9 mouse cellular contexts compared by ENCODE assay signal in genomic region chr7:48894152-48894551, GRCm38 (mm10). TPM values are rescaled to one million over a fixed set of nuclear protein-coding genes. Genes with fewer than 3 reads are reported as not detected.
A peak's percentile ranks its signal among the peaks of the same experiment; 100 is the strongest.
DNase-seq lines count a peak whose midpoint lies in the region; ATAC-seq lines count a peak whose summit lies in the region.
"Had no signal": no experiment of that assay in that cellular context is flagged by ENCODE, and none has a peak within 500 bp of the region (broad histone marks: within the 10 kb centered on the region; RNA-seq: fewer than 3 reads in every experiment).

No protein-coding gene starts in this region.

- H3K27me3 ChIP-seq in heart, embryonic 12.5 days (replicated peaks), result no peaks in the 10 kb centered on the region
- no peaks in the 10 kb centered on the region for H3K27me3 ChIP-seq in hindbrain, embryonic 14.5 days (ENCODE audit: control insufficient read depth, insufficient read depth, low read length)
- H3K27me3 ChIP-seq in midbrain, embryonic 15.5 days (replicated peaks), result peaks cover 27% of the 10 kb centered on the region

- H3K36me3 ChIP-seq in heart, embryonic 12.5 days, result no peaks in the 10 kb centered on the region
- H3K36me3 ChIP-seq in hindbrain, embryonic 14.5 days (replicated peaks; ENCODE audit: control insufficient read depth, insufficient read depth), result no peaks in the 10 kb centered on the region
- no peaks in the 10 kb centered on the region for H3K36me3 ChIP-seq in midbrain, embryonic 15.5 days (replicated peaks)
- H3K36me3 ChIP-seq: limb, embryonic 12.5 days had no signal

- peak; percentile 40 for DNase-seq in heart, adult 8-10 months (ENCODE audit: low spot score)
- DNase-seq in adrenal gland, adult 2 months, result peak; percentile 48
- peak; percentile 38 for DNase-seq in embryo, embryonic 11.5 days (ENCODE audit: low read depth, low spot score)
- DNase-seq in hindbrain, embryonic 14.5 days (ENCODE audit: low spot score), result peak; percentile 92
- DNase-seq in left cerebral cortex, adult 18-20 months (ENCODE audit: low spot score in 2 of 2), result peak; percentile 73 to 75
- peak; percentile 14 to 41 for DNase-seq in spleen, postnatal 36 days (ENCODE audit: low spot score in 2 of 2)

- no peak overlapping the region for H3K4me2 ChIP-seq in heart, embryonic 12.5 days
- no peak overlapping the region for H3K4me2 ChIP-seq in hindbrain, embryonic 14.5 days (replicated peaks)
- no peak overlapping the region for H3K4me2 ChIP-seq in midbrain, embryonic 15.5 days
- H3K4me2 ChIP-seq: limb, embryonic 12.5 days had no signal

- H3K27ac ChIP-seq in heart, embryonic 12.5 days (ENCODE audit: poor library complexity, severe bottlenecking), result no peak overlapping the region
- H3K27ac ChIP-seq in hindbrain, embryonic 14.5 days, result no peak overlapping the region
- no peak overlapping the region for H3K27ac ChIP-seq in midbrain, embryonic 15.5 days
- H3K27ac ChIP-seq: limb, embryonic 12.5 days had no signal

- no peak overlapping the region for H3K9ac ChIP-seq in heart, embryonic 12.5 days
- no peak overlapping the region for H3K9ac ChIP-seq in hindbrain, embryonic 14.5 days
- H3K9ac ChIP-seq in midbrain, embryonic 15.5 days, result no peak overlapping the region
- H3K9ac ChIP-seq: limb, embryonic 12.5 days had no signal

- no peak for ATAC-seq in heart, embryonic 12.5 days (ENCODE audit: insufficient number of reproducible peaks, low FRiP score)
- no peak for ATAC-seq in hindbrain, embryonic 14.5 days (ENCODE audit: low FRiP score)
- ATAC-seq in midbrain, embryonic 15.5 days (replicated peaks), result 0 out of 2 replicates have a peak, but pooled peaks have one; percentile 18

- H3K4me1 ChIP-seq in heart, embryonic 12.5 days (replicated peaks), result peaks cover 55% of the 10 kb centered on the region
- H3K4me1 ChIP-seq in hindbrain, embryonic 14.5 days (replicated peaks; ENCODE audit: control insufficient read depth, insufficient read depth, low read length), result peaks cover 20% of the 10 kb centered on the region
- peaks cover 18% of the 10 kb centered on the region for H3K4me1 ChIP-seq in midbrain, embryonic 15.5 days

- H3K9me3 ChIP-seq in heart, embryonic 12.5 days (replicated peaks), result no peaks in the 10 kb centered on the region
- H3K9me3 ChIP-seq in hindbrain, embryonic 14.5 days (ENCODE audit: control insufficient read depth, low read length), result no peaks in the 10 kb centered on the region
- no peaks in the 10 kb centered on the region for H3K9me3 ChIP-seq in midbrain, embryonic 15.5 days
- H3K9me3 ChIP-seq: limb, embryonic 12.5 days had no signal

- 2% methylated on average over 6 of the region's 6 CpGs for WGBS in heart, embryonic 12.5 days
- WGBS in hindbrain, embryonic 14.5 days, result 2% methylated on average over 6 of the region's 6 CpGs
- under 1% methylated on average over 6 of the region's 6 CpGs for WGBS in midbrain, embryonic 15.5 days

- no peak overlapping the region for H3K4me3 ChIP-seq in heart, embryonic 12.5 days
- no peak overlapping the region for H3K4me3 ChIP-seq in hindbrain, embryonic 14.5 days (replicated peaks; ENCODE audit: low read length)
- H3K4me3 ChIP-seq in midbrain, embryonic 15.5 days, result no peak overlapping the region
- H3K4me3 ChIP-seq: limb, embryonic 12.5 days had no signal

RNA-seq across cellular contexts. Expression of gene E2f8, which starts 12.8 kb away (rescaled TPM):
- total RNA-seq in heart, adult 8-10 months (2022), result 1 to 10 TPM in 3 of 4 experiments, under 1 TPM in 1; 0.87 to 2.1 (median 1.2) TPM
- polyA plus RNA-seq in heart, embryonic 12.5 days (2016; fragmentation: Nextera tagmentation; extraction: Ambion mirVana), result 23.0 and 24.3 TPM in 2 replicates
- 1 to 10 TPM in 1 of 2 experiments, under 1 TPM in 1; 0.55 to 1.2 TPM for total RNA-seq in adrenal gland, adult 2 months (2021)
- 0.51 and 0.66 TPM in 2 replicates for polyA plus RNA-seq in adrenal gland, adult 2 months (2012; rRNA removed)
- 2.4 and 2.7 TPM in 2 replicates for polyA plus RNA-seq in hindbrain, embryonic 14.5 days (2014; fragmentation: Nextera tagmentation; extraction: Ambion mirVana)
- under 1 TPM; 0.28 TPM for total RNA-seq in left cerebral cortex, adult 18-20 months (2021)
- 2.3 and 2.5 TPM in 2 replicates for polyA plus RNA-seq in midbrain, embryonic 15.5 days (2015; fragmentation: Nextera tagmentation; extraction: Ambion mirVana)

RNA-seq across cellular contexts. Expression of gene Nav2, which starts 14.4 kb away (rescaled TPM):
- total RNA-seq in heart, adult 8-10 months (2022), result 10 to 100 TPM; 31.3 to 55.8 (median 41.0) TPM
- polyA plus RNA-seq in heart, embryonic 12.5 days (2016; fragmentation: Nextera tagmentation; extraction: Ambion mirVana), result 28.1 and 34.6 TPM in 2 replicates
- 1 to 10 TPM; 6.4 to 6.9 TPM for total RNA-seq in adrenal gland, adult 2 months (2021)
- 3.3 and 4.8 TPM in 2 replicates for polyA plus RNA-seq in adrenal gland, adult 2 months (2012; rRNA removed)
- 19.5 and 28.2 TPM in 2 replicates for polyA plus RNA-seq in hindbrain, embryonic 14.5 days (2014; fragmentation: Nextera tagmentation; extraction: Ambion mirVana)
- total RNA-seq in left cerebral cortex, adult 18-20 months (2021), result 10 to 100 TPM; 71.1 to 81.0 TPM
- polyA plus RNA-seq in midbrain, embryonic 15.5 days (2015; fragmentation: Nextera tagmentation; extraction: Ambion mirVana), result 22.8 and 26.2 TPM in 2 replicates

RNA-seq across cellular contexts. Expression of gene Csrp3, which starts 46.3 kb away (rescaled TPM):
- 1,000 to 10,000 TPM; 2,121 to 2,549 (median 2,255) TPM for total RNA-seq in heart, adult 8-10 months (2022)
- 1,088 and 1,135 TPM in 2 replicates for polyA plus RNA-seq in heart, embryonic 12.5 days (2016; fragmentation: Nextera tagmentation; extraction: Ambion mirVana)
- not detected for total RNA-seq in adrenal gland, adult 2 months (2021)
- not detected in 2 replicates for polyA plus RNA-seq in adrenal gland, adult 2 months (2012; rRNA removed)
- polyA plus RNA-seq in hindbrain, embryonic 14.5 days (2014; fragmentation: Nextera tagmentation; extraction: Ambion mirVana), result not detected in 2 replicates
- total RNA-seq in left cerebral cortex, adult 18-20 months (2021), result not detected
- polyA plus RNA-seq in midbrain, embryonic 15.5 days (2015; fragmentation: Nextera tagmentation; extraction: Ambion mirVana), result 0.53 and 1.6 TPM in 2 replicates

Comparison
In these comparisons a context has a peak if more than half of its experiments do, and no peak if none do; other contexts are left out.
1. DNase-seq: peak in every context shown above with its lines; median percentile 92 in hindbrain, embryonic 14.5 days; 74 in left cerebral cortex, adult 18-20 months; 48 in adrenal gland, adult 2 months; 40 in heart, adult 8-10 months; 38 in embryo, embryonic 11.5 days; 28 in spleen, postnatal 36 days.
2. RNA of gene Csrp3, which starts 46.3 kb away (polyA plus RNA-seq): 1,088 to 1,135 TPM in heart, embryonic 12.5 days; 0.53 to 1.6 TPM in midbrain, embryonic 15.5 days, not detected in hindbrain, embryonic 14.5 days and not detected in adrenal gland, adult 2 months; every median in the first group is over 100 times any median in the second.